9 mouse cellular contexts compared by ENCODE assay signal in the genomic region with DNA sequence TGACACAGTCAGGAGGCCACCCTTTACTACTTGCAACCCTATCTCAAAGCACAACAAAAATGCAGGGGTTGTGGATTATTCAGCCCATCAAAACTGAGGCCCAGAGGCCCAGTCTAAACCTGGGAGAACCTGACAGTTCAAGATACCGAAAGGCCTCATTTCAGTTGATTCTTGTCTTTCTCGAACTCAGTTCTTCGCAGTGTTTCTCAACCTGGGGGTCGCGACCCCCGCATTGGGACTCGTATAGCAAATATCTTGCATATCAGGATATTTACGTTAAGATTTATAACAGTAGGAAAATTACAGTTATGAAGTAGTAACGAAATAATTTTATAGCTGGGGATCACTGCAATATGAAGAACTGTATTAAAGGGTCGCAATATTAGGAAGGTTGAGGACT. TPM values are rescaled to one million over a fixed set of nuclear protein-coding genes. Genes with fewer than 3 reads are reported as not detected.
A peak's percentile ranks its signal among the peaks of the same experiment; 100 is the strongest.
DNase-seq lines count a peak whose midpoint lies in the region; ATAC-seq and TF ChIP-seq lines count a peak whose summit lies in the region.
"Had no signal": no experiment of that assay in that cellular context is flagged by ENCODE, and none has a peak within 500 bp of the region (broad histone marks: within the 10 kb centered on the region; RNA-seq: fewer than 3 reads in every experiment).

No protein-coding gene starts in this region.

- WGBS in kidney, embryonic 14.5 days = 2% methylated on average over 10 of the region's 10 CpGs
- WGBS in forebrain, postnatal 0 days = 2% methylated on average over 10 of the region's 10 CpGs
- 3% methylated on average over 10 of the region's 10 CpGs for WGBS in midbrain, embryonic 10.5 days

- no peak for TF ChIP-seq CTCF in G1E (IDR thresholded peaks at IDR 0.05; ENCODE audit: low read depth, low read length)
- TF ChIP-seq CTCF in forebrain, postnatal 0 days (IDR thresholded peaks at IDR 0.05; ENCODE audit: low read depth) = no peak

- no peaks in the 10 kb centered on the region for H3K9me3 ChIP-seq in kidney, embryonic 14.5 days (ENCODE audit: control insufficient read depth, low read length)
- H3K9me3 ChIP-seq in G1E (replicated peaks) = no peaks in the 10 kb centered on the region
- H3K9me3 ChIP-seq in forebrain, postnatal 0 days (ENCODE audit: low read length) = no peaks in the 10 kb centered on the region
- H3K9me3 ChIP-seq in midbrain, embryonic 10.5 days (replicated peaks) = no peaks in the 10 kb centered on the region

- DNase-seq in kidney, adult 9 months = no peak
- DNase-seq in G1E (ENCODE audit: low spot score) = no peak
- DNase-seq in forebrain, postnatal 0 days = no peak
- no peak for DNase-seq in midbrain, embryonic 10.5 days (ENCODE audit: low spot score)
- DNase-seq in thymus, postnatal 14 days = no peak
- no peak for DNase-seq in left cerebral cortex, adult 18-20 months (ENCODE audit: low spot score in 2 of 2)
- DNase-seq in gastrocnemius, adult 8-10 months (ENCODE audit: low spot score in 2 of 2) = no peak

- H3K36me3 ChIP-seq in kidney, embryonic 14.5 days (ENCODE audit: control insufficient read depth, insufficient read depth, low read length) = no peaks in the 10 kb centered on the region
- no peaks in the 10 kb centered on the region for H3K36me3 ChIP-seq in G1E (replicated peaks)
- H3K36me3 ChIP-seq in forebrain, postnatal 0 days (ENCODE audit: insufficient read depth) = no peaks in the 10 kb centered on the region
- no peaks in the 10 kb centered on the region for H3K36me3 ChIP-seq in midbrain, embryonic 10.5 days

- ATAC-seq in kidney, embryonic 14.5 days (ENCODE audit: low FRiP score, low TSS enrichment) = no peak
- ATAC-seq in G1E (ENCODE audit: extremely low read depth, insufficient number of reproducible peaks, low FRiP score, poor library complexity, severe bottlenecking) = no peak
- ATAC-seq in forebrain, postnatal 0 days = no peak

- H3K27ac ChIP-seq in kidney, embryonic 14.5 days (ENCODE audit: low read depth, low read length) = no peak overlapping the region
- no peak overlapping the region for H3K27ac ChIP-seq in forebrain, postnatal 0 days (ENCODE audit: low read depth, low read length)
- H3K27ac ChIP-seq in midbrain, embryonic 10.5 days (replicated peaks) = no peak overlapping the region

- no peaks in the 10 kb centered on the region for H3K27me3 ChIP-seq in kidney, embryonic 14.5 days (ENCODE audit: control insufficient read depth, insufficient read depth, low read length)
- H3K27me3 ChIP-seq in G1E (ENCODE audit: insufficient read depth, low read length) = no peaks in the 10 kb centered on the region
- no peaks in the 10 kb centered on the region for H3K27me3 ChIP-seq in forebrain, postnatal 0 days (ENCODE audit: insufficient read depth, low read length)
- H3K27me3 ChIP-seq in midbrain, embryonic 10.5 days (ENCODE audit: low read depth, poor library complexity, severe bottlenecking) = no peaks in the 10 kb centered on the region
- H3K27me3 ChIP-seq: Patski had no signal

- H3K4me1 ChIP-seq in kidney, embryonic 14.5 days (ENCODE audit: control insufficient read depth, insufficient read depth, low read length) = peaks cover 6% of the 10 kb centered on the region; the same call in 1 of the 2 replicates
- peaks cover 47% of the 10 kb centered on the region for H3K4me1 ChIP-seq in G1E (ENCODE audit: insufficient read depth, low read depth, low read length)
- H3K4me1 ChIP-seq in forebrain, postnatal 0 days (ENCODE audit: insufficient read depth) = no peaks in the 10 kb centered on the region
- H3K4me1 ChIP-seq in midbrain, embryonic 10.5 days = peaks cover 35% of the 10 kb centered on the region

- peak overlapping the region; percentile 45 for H3K4me3 ChIP-seq in kidney, embryonic 14.5 days (ENCODE audit: low read length)
- H3K4me3 ChIP-seq in G1E (ENCODE audit: low read depth, low read length) = peak overlapping the region; percentile 30; the same call in 1 of the 2 replicates
- H3K4me3 ChIP-seq in forebrain, postnatal 0 days (ENCODE audit: low read depth, low read length) = peak overlapping the region; percentile 50
- H3K4me3 ChIP-seq in midbrain, embryonic 10.5 days = peak overlapping the region; percentile 51

- H3K9ac ChIP-seq in kidney, embryonic 14.5 days (ENCODE audit: low read depth, low read length) = peak overlapping the region; percentile 34; the same call in 1 of the 2 replicates
- H3K9ac ChIP-seq in forebrain, postnatal 0 days = no peak overlapping the region

- peak overlapping the region; percentile 43 for H3K4me2 ChIP-seq in kidney, embryonic 14.5 days (replicated peaks; ENCODE audit: low read depth, low read length)
- peak overlapping the region; percentile 55 for H3K4me2 ChIP-seq in forebrain, postnatal 0 days (ENCODE audit: low read depth)

RNA-seq across cellular contexts. Expression of a gene that starts 4.9 kb away (rescaled TPM):
- 6.1 and 9.9 TPM in 2 replicates for polyA plus RNA-seq in kidney, embryonic 14.5 days (2014; fragmentation: Nextera tagmentation; extraction: Ambion mirVana)
- total RNA-seq in G1E (2014; fragmentation: Nextera tagmentation) (309 and 344 TPM in 2 replicates), G1E (2017) (843 and 1,115 TPM in 2 replicates)
- 11.0 and 66.6 TPM in 2 replicates for polyA plus RNA-seq in G1E (2012)
- 1,275 and 1,840 TPM in 2 replicates for total RNA-seq in forebrain, postnatal 0 days (2014; rRNA removed)
- 4.1 and 5.7 TPM in 2 replicates for polyA plus RNA-seq in forebrain, postnatal 0 days (2015; fragmentation: Nextera tagmentation; extraction: Ambion mirVana)
- 2.0 and 4.1 TPM in 2 replicates for polyA plus RNA-seq in midbrain, embryonic 10.5 days (2016; fragmentation: Nextera tagmentation; extraction: Ambion mirVana)
- 100 to 1,000 TPM; 329 to 333 TPM for total RNA-seq in left cerebral cortex, adult 18-20 months (2021)
- 100 to 1,000 TPM; 131 to 174 (median 160) TPM for total RNA-seq in gastrocnemius, adult 8-10 months (2022)

RNA-seq across cellular contexts. Expression of a gene that starts 7.8 kb away (rescaled TPM):
- 13.8 and 28.7 TPM in 2 replicates for polyA plus RNA-seq in kidney, embryonic 14.5 days (2014; fragmentation: Nextera tagmentation; extraction: Ambion mirVana)
- total RNA-seq in G1E (2014; fragmentation: Nextera tagmentation) = 510 and 530 TPM in 2 replicates
- 1,417 and 2,284 TPM in 2 replicates for total RNA-seq in G1E (2017)
- 1,681 and 3,392 TPM in 2 replicates for polyA plus RNA-seq in G1E (2012)
- total RNA-seq in forebrain, postnatal 0 days (2014; rRNA removed) = 135 and 227 TPM in 2 replicates
- not detected in 2 replicates for polyA plus RNA-seq in forebrain, postnatal 0 days (2015; fragmentation: Nextera tagmentation; extraction: Ambion mirVana)
- 4.7 and 9.5 TPM in 2 replicates for polyA plus RNA-seq in midbrain, embryonic 10.5 days (2016; fragmentation: Nextera tagmentation; extraction: Ambion mirVana)
- 1 to 10 TPM; 1.5 to 3.4 TPM for total RNA-seq in left cerebral cortex, adult 18-20 months (2021)
- 1 to 10 TPM in 1 of 4 experiments, not detected in 3; 1.5 TPM for total RNA-seq in gastrocnemius, adult 8-10 months (2022)

RNA-seq across cellular contexts. Expression of a gene that starts 9.3 kb away (rescaled TPM):
- 8.2 and 12.5 TPM in 2 replicates for polyA plus RNA-seq in kidney, embryonic 14.5 days (2014; fragmentation: Nextera tagmentation; extraction: Ambion mirVana)
- total RNA-seq in G1E (2014; fragmentation: Nextera tagmentation) (647 and 719 TPM in 2 replicates), G1E (2017) (217 and 302 TPM in 2 replicates)
- 12.1 and 32.9 TPM in 2 replicates for polyA plus RNA-seq in G1E (2012)
- 116 and 134 TPM in 2 replicates for total RNA-seq in forebrain, postnatal 0 days (2014; rRNA removed)
- 0.50 TPM in 1 of 2 replicates, not detected in the other for polyA plus RNA-seq in forebrain, postnatal 0 days (2015; fragmentation: Nextera tagmentation; extraction: Ambion mirVana)
- polyA plus RNA-seq in midbrain, embryonic 10.5 days (2016; fragmentation: Nextera tagmentation; extraction: Ambion mirVana) = 5.5 and 5.6 TPM in 2 replicates
- total RNA-seq in left cerebral cortex, adult 18-20 months (2021) = 1 to 10 TPM; 3.1 to 3.5 TPM
- total RNA-seq in gastrocnemius, adult 8-10 months (2022) = 1 to 10 TPM in 1 of 4 experiments, under 1 TPM in 1, not detected in 2; 0.75 to 2.2 TPM

RNA-seq across cellular contexts. Expression of a gene that starts 17.3 kb away (rescaled TPM):
- 1.4 and 2.9 TPM in 2 replicates for polyA plus RNA-seq in kidney, embryonic 14.5 days (2014; fragmentation: Nextera tagmentation; extraction: Ambion mirVana)
- 32.7 and 41.6 TPM in 2 replicates for total RNA-seq in G1E (2014; fragmentation: Nextera tagmentation)
- 77.6 and 126 TPM in 2 replicates for total RNA-seq in G1E (2017)
- polyA plus RNA-seq in G1E (2012) = 0.91 and 4.9 TPM in 2 replicates
- 12.5 and 17.0 TPM in 2 replicates for total RNA-seq in forebrain, postnatal 0 days (2014; rRNA removed)
- 0.17 TPM in 1 of 2 replicates, not detected in the other for polyA plus RNA-seq in forebrain, postnatal 0 days (2015; fragmentation: Nextera tagmentation; extraction: Ambion mirVana)
- polyA plus RNA-seq in midbrain, embryonic 10.5 days (2016; fragmentation: Nextera tagmentation; extraction: Ambion mirVana) = 1.00 and 1.0 TPM in 2 replicates
- under 1 TPM; 0.54 to 0.67 TPM for total RNA-seq in left cerebral cortex, adult 18-20 months (2021)
- 1 to 10 TPM in 2 of 4 experiments, under 1 TPM in 2; 0.82 to 1.6 (median 1.2) TPM for total RNA-seq in gastrocnemius, adult 8-10 months (2022)

RNA-seq across cellular contexts. Expression of a gene that starts 18.0 kb away (rescaled TPM):
- 1.2 and 2.0 TPM in 2 replicates for polyA plus RNA-seq in kidney, embryonic 14.5 days (2014; fragmentation: Nextera tagmentation; extraction: Ambion mirVana)
- 125 and 143 TPM in 2 replicates for total RNA-seq in G1E (2014; fragmentation: Nextera tagmentation)
- total RNA-seq in G1E (2017) = 96.8 and 187 TPM in 2 replicates
- polyA plus RNA-seq in G1E (2012) = 1.8 and 12.3 TPM in 2 replicates
- total RNA-seq in forebrain, postnatal 0 days (2014; rRNA removed) = 116 and 119 TPM in 2 replicates
- polyA plus RNA-seq in forebrain, postnatal 0 days (2015; fragmentation: Nextera tagmentation; extraction: Ambion mirVana) = 0.17 and 0.47 TPM in 2 replicates
- polyA plus RNA-seq in midbrain, embryonic 10.5 days (2016; fragmentation: Nextera tagmentation; extraction: Ambion mirVana) = 1.1 and 1.5 TPM in 2 replicates
- 10 to 100 TPM; 16.3 to 17.0 TPM for total RNA-seq in left cerebral cortex, adult 18-20 months (2021)
- 1 to 10 TPM; 3.1 to 5.0 (median 4.4) TPM for total RNA-seq in gastrocnemius, adult 8-10 months (2022)

Comparison
In these comparisons a context has a peak if more than half of its experiments do, and no peak if none do; other contexts are left out.
1. RNA of a gene that starts 7.8 kb away (total RNA-seq): 510 to 2,284 TPM in G1E and 135 to 227 TPM in forebrain, postnatal 0 days; 1.5 to 3.4 TPM in left cerebral cortex, adult 18-20 months and 1.5 TPM in gastrocnemius, adult 8-10 months; every median in the first group is over 10 times any median in the second.
2. RNA of a gene that starts 9.3 kb away (total RNA-seq): 217 to 719 TPM in G1E and 116 to 134 TPM in forebrain, postnatal 0 days; 3.1 to 3.5 TPM in left cerebral cortex, adult 18-20 months and 0.75 to 2.2 TPM in gastrocnemius, adult 8-10 months; every median in the first group is over 10 times any median in the second.
3. Peak in every context shown above with its lines, with median percentiles within 50 percentile points of each other: H3K4me3 ChIP-seq.